Mouse (Mus musculus): ENCODE measurements at regions not wholly inside any gene's neighbourhood (a gene's known extent, or its start where the extent isn't known, plus 50 kb on each side); places are given as distances from the start of the nearest gene placed in this dataset.
A peak's percentile ranks its signal among the peaks of the same experiment; 100 is the strongest.

- peak in 1 of 2 experiments; percentile 15 for DNase-seq
- intact Hi-C loops (cut with DNase I): no loop called here
These were observed 107.5 kb downstream of the Mis18a start for GRCm38 (mm10) chr16:90619565-90620311.

- intact Hi-C loops (cut with DNase I): no loop called here
- no peak for DNase-seq
These were observed 111.4 kb downstream of the Mis18a start for GRCm38 (mm10) chr16:90615791-90616190.

- intact Hi-C loops (cut with DNase I): no loop called here
- DNase-seq: no peak
These were observed 113.1 kb downstream of the Mis18a start for GRCm38 (mm10) chr16:90614137-90614536.

DNA sequence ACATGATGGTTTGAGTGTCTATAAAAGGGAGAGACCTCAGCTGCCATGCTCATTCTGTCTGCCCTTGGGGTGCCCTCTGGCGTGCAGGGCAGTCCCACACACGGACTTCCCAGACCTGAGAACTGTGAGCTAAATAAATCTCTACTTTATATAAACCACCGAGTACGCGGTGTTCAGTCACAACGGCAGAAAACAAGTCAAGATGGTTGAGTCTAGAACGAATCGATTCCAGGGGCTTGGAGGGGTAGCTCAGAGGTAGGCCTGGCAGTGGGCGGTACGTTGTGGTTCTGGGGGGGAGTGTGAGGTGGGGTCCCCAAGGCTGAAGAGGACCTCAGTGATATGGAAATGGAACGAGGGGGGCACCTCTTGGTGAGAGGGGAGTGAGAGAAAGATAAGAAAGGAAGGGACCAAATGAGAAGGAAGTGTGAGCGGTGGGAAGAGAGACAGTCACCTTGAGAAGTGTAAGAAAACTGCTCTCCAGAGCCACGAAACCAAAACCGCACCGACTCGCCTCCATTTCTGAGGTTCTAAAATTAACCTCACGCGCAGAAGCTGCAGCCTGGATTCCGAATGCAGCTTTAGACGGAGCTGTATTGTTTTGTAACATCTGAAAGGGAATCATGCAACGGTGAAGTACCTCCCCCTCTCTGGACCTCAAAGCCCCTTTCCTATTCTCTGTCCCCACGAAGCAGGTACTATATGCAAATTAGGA lies 117.0 kb downstream of the Mis18a start:
- no peak for DNase-seq
- intact Hi-C loops (cut with DNase I): no loop called here

DNA sequence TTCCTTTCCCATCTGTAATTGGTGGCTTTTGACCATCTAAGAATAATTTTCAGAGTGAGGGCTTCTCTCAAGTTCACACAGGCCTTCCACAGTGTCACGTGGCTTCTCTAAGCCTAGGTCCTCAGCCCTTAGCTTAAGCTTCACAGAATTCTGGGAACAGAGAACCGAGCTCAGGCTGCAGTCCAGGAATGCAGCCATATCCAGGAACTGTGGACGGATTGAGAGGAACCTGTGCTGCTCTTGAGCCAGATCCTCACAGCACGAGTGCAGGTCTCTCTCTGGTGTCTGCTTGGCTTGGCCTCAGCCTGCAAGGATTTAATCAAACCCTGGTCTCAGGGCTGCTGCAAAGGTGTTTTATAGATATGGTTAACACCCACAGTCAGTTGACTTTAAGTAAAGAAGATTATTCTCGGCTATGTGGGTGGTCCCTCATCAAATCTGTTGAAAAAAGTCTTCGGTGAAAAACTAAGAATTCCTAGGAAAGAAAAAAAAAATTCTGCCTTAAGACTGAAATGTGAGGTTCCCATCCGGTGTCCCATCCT lies 127.8 kb downstream of the Mis18a start:
- no peak for DNase-seq

DNA sequence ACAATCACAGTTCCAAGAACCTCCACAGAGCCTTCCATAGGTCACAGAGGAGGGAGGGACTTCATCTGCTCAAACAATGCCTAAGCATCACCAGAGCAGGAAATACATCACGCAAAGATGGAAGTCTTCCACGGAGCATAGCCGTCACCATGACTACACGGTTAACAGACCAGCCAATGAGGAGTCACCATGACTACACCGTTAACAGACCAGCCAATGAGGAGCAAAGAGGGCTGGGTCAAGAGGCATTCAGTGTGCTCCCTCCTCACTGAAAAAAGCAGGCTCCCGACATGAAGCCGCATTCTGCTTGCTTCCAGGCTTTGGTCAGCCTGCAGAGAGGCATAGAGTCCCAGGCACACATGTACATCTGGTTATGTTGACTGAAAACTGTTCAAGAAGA lies 128.5 kb downstream of the Mis18a start:
- DNase-seq: no peak
- intact Hi-C loops (cut with DNase I): no loop called here

More for the DNA sequence above, 127.8 kb downstream of the Mis18a start:
- intact Hi-C loops (cut with DNase I): no loop called here

DNA sequence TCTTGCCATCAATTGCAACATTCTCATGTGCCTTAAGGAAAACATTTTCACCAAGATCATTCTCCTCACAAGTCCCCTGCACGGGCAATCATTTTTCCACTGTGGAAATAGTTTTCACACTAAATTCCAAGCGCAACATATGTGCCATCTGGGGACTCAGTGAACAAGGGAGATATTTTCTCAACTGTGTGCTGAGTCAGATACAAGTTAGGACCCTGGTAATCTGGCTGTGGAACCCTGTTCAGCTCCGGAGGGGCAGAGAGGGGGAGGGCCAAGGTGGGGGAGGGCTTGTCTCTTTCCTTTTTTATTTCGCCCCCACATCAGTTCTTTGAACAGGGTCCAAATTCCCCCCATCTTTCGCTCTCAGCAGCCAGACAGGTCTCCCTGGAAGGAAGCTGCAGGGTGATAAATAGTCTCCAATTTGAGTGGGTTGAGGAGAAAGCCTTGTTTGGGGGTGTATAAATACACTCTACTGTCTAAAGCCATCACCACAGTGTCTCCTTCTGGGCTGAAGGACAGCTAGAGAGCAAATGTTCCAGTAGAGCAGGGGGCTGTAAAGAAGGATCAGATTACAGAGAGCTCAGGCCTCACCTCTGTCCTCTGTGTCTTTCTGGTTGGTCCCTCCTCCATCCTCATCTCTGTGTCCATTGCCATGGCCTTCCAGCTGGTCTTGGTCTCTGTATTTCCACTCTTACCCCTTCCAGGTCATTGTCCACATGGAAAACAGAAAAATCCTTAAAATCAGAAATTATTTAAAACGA lies 134.3 kb downstream of the Mis18a start:
- DNase-seq: no peak
- intact Hi-C loops (cut with DNase I): no loop called here

- DNase-seq: no peak
- intact Hi-C loops (cut with DNase I): no loop called here
These were observed 142.0 kb downstream of the Mis18a start for GRCm38 (mm10) chr16:90585171-90585570.

DNA sequence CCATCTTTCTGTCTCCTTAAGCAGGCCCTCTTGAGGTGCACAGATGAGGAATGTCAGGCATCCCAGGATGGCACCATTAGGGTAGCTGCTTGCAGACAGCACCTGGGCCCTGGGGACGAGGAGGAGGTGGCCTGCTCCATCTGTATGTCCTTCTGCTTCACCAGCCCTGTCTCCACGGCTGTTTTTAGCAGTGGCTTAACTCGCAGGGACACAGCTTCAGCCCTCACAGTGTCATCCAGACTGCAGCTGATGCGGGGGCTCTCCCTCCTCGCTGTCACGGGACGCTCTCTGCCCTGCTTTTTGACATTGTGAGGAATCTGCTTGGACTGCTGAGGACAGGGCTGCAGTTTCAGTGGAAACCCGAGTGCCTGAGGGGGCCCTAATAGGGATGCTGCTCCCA lies 146.8 kb downstream of the Mis18a start:
- intact Hi-C loops (cut with DNase I): no loop called here
- no peak for DNase-seq

DNA sequence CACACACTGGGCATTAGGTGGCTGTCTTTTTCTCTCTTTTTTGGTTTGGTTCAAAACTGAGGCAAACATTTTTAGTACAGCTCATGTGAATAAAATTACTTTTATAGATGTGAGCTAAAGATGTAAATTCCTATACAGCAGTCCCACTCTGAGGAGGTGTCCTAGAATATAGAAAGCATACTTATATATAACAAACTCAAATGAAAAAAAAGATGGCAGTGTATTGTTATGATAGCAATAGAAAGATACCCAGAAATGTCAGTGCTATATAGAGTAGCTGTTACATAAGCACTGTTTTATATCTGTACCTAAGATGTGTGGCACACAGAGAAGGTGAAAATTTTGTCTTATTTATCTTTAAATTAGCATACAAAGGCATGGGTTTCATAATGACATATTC lies 156.1 kb downstream of the Mis18a start:
- DNase-seq: no peak
- intact Hi-C loops (cut with DNase I): no loop called here

GRCm38 (mm10) chr16:90569826-90570225 lies 157.4 kb downstream of the Mis18a start:
- DNase-seq: no peak
- intact Hi-C loops (cut with DNase I): no loop called here

- intact Hi-C loops (cut with DNase I): no loop called here
- DNase-seq: no peak
These were observed 162.0 kb downstream of the Mis18a start for GRCm38 (mm10) chr16:90565182-90565581.

DNA sequence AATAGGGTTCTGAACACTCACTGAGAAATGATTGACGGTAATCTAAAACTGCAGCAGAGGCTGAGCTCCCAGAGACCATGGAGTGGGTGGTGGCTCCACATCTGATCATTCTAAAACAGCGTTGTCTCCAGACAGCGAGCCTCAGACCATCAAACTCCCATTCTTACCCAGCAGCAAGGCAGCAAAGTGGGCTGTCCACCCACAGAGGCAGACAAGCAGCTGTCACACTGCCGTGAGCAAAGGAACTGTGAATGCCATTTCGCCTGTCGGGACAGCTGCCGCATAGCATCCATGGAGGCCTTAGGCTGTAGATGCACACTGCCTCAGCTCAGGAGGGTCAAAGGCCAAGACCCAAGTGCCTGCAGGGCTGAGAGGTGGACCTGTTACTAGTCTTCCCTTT lies 167.3 kb downstream of the Hunk start:
- no peak for DNase-seq
- intact Hi-C loops (cut with DNase I): no loop called here

GRCm38 (mm10) chr16:90551041-90551440 lies 165.2 kb downstream of the Hunk start:
- intact Hi-C loops (cut with DNase I): no loop called here
- DNase-seq: no peak

GRCm38 (mm10) chr16:90550058-90550795 lies 164.4 kb downstream of the Hunk start:
- DNase-seq: no peak
- intact Hi-C loops (cut with DNase I): no loop called here
